Mouse (Mus musculus) CH12.LX (cell line): Measurements from ENCODE around the gene Folr1. TPM values are rescaled to one million over a fixed set of nuclear protein-coding genes. Genes with fewer than 3 reads are reported as not detected.

Source experiments
- DNase-seq: peaks from one replicate; pipeline ENCODE4 v3.0.0-alpha.2; 2013; ENCODE audit errors: extremely low read depth
- H3K27ac ChIP-seq: 2 replicates; pipeline ENCODE4 v1.5.1; 2012; ENCODE audit warnings: low read depth, mild to moderate bottlenecking, control low read depth, moderate library complexity; ENCODE audit not compliant: insufficient read depth
- H3K27me3 ChIP-seq: replicated peaks from 2 replicates; pipeline ENCODE3; 2012; ENCODE audit warnings: inconsistent platforms
- H3K36me3 ChIP-seq, 2 experiments: replicated peaks in 1 of 2; 2 replicates each; pipeline versions ENCODE3 to v1.6.1; 2012; ENCODE audit warnings: inconsistent platforms in 1 of 2, low read length in 1 of 2, mild to moderate bottlenecking in 1 of 2, mixed read lengths in 1 of 2, moderate library complexity in 1 of 2; ENCODE audit not compliant: control insufficient read depth in 1 of 2, insufficient read depth in 1 of 2
- H3K4me1 ChIP-seq, 2 experiments: 2 replicates each; pipeline ENCODE4 v1.6.1; 2012; ENCODE audit warnings: inconsistent platforms in 1 of 2, moderate library complexity in 1 of 2; ENCODE audit not compliant: insufficient read depth in 2 of 2, control insufficient read depth in 1 of 2
- H3K4me2 ChIP-seq: 2 replicates; pipeline ENCODE4 v1.6.1; 2012; ENCODE audit warnings: low read depth, mild to moderate bottlenecking, control low read depth; ENCODE audit not compliant: poor library complexity, insufficient read depth, severe bottlenecking
- H3K4me3 ChIP-seq, 3 experiments: fragments of 150-350 bp in 1 of 3; sonication (generic) in 1 of 3; replicated peaks in 1 of 3; 2 replicates each; pipeline versions ENCODE3 to v1.5.1; 2011 to 2012; ENCODE audit warnings: low read depth in 2 of 3, low read length in 2 of 3, mild to moderate bottlenecking in 2 of 3, moderate library complexity in 2 of 3, control low read depth in 1 of 3, improper control_type of control experiment in 1 of 3, inconsistent platforms in 1 of 3, mixed read lengths in 1 of 3; ENCODE audit not compliant: poor library complexity in 1 of 3
- H3K79me2 ChIP-seq: replicated peaks from 2 replicates; pipeline ENCODE4 v1.6.1; 2012; ENCODE audit warnings: mild to moderate bottlenecking, moderate library complexity; ENCODE audit not compliant: control insufficient read depth, poor library complexity, insufficient read depth, severe bottlenecking; ENCODE audit errors: extremely low read depth
- H3K9ac ChIP-seq: 2 replicates; pipeline ENCODE4 v1.6.1; 2012; ENCODE audit warnings: low read depth, mild to moderate bottlenecking, control low read depth, moderate library complexity; ENCODE audit not compliant: insufficient read depth
- H3K9me3 ChIP-seq: replicated peaks from 2 replicates; pipeline ENCODE3; 2012; ENCODE audit warnings: low read length, inconsistent platforms, mixed read lengths
- BHLHE40 ChIP-seq: IDR thresholded peaks from 2 replicates; pipeline ENCODE4 v1.6.1; 2011; ENCODE audit warnings: mild to moderate bottlenecking, low read depth, low read length, improper control_type of control experiment
- CHD2 ChIP-seq: IDR thresholded peaks from 2 replicates; pipeline ENCODE4 v1.6.1; 2011; ENCODE audit warnings: low read length, improper control_type of control experiment
- CTCF ChIP-seq, 2 experiments: IDR thresholded peaks in 1 of 2; conservative IDR thresholded peaks in 1 of 2; 2 replicates each; pipeline ENCODE4 v1.5.1; 2011 to 2012; ENCODE audit warnings: low read depth in 2 of 2, low read length in 2 of 2, improper control_type of control experiment in 1 of 2, inconsistent platforms in 1 of 2, mild to moderate bottlenecking in 1 of 2, moderate library complexity in 1 of 2
- E2F4 ChIP-seq: IDR thresholded peaks from 2 replicates; pipeline ENCODE4 v1.6.1; 2011; ENCODE audit warnings: low read depth, low read length, improper control_type of control experiment; ENCODE audit not compliant: insufficient replicate concordance
- ELF1 ChIP-seq: IDR thresholded peaks from 2 replicates; pipeline ENCODE4 v1.6.1; 2014; ENCODE audit warnings: low read depth, mild to moderate bottlenecking, inconsistent platforms, low read length, improper control_type of control experiment
- HCFC1 ChIP-seq: IDR thresholded peaks from 2 replicates; pipeline ENCODE4 v1.6.1; 2012; ENCODE audit warnings: low read depth, mild to moderate bottlenecking, inconsistent platforms, low read length, improper control_type of control experiment
- MAX ChIP-seq: IDR thresholded peaks from 2 replicates; pipeline ENCODE4 v1.6.1; 2011; ENCODE audit warnings: low read length, improper control_type of control experiment
- MAZ ChIP-seq: IDR thresholded peaks from 2 replicates; pipeline ENCODE4 v1.6.1; 2012; ENCODE audit warnings: low read depth, mild to moderate bottlenecking, inconsistent platforms, low read length, improper control_type of control experiment, moderate library complexity
- MEF2A ChIP-seq: IDR thresholded peaks from 2 replicates; pipeline ENCODE4 v1.6.1; 2014; ENCODE audit warnings: low read depth, mild to moderate bottlenecking, inconsistent platforms, low read length, improper control_type of control experiment, borderline replicate concordance
- MYC ChIP-seq: IDR thresholded peaks from 2 replicates; pipeline ENCODE4 v1.6.1; 2011; ENCODE audit warnings: low read depth, mild to moderate bottlenecking, improper control_type of control experiment, low read length
- PAX5 ChIP-seq: IDR thresholded peaks from 2 replicates; pipeline ENCODE4 v1.6.1; 2012; ENCODE audit warnings: low read length, inconsistent platforms, mixed read lengths
- RCOR1 ChIP-seq: conservative IDR thresholded peaks from 2 replicates; pipeline ENCODE4 v1.6.1; 2012; ENCODE audit warnings: low read depth, mild to moderate bottlenecking, inconsistent platforms, low read length, improper control_type of control experiment
- SIN3A ChIP-seq: IDR thresholded peaks from 2 replicates; pipeline ENCODE4 v1.6.1; 2012; ENCODE audit warnings: low read length, improper control_type of control experiment, inconsistent platforms
- USF1 ChIP-seq: IDR thresholded peaks from 2 replicates; pipeline ENCODE4 v1.6.1; 2014; ENCODE audit warnings: low read depth, mild to moderate bottlenecking, inconsistent platforms, low read length, improper control_type of control experiment
- USF2 ChIP-seq: conservative IDR thresholded peaks from 2 replicates; pipeline ENCODE4 v1.6.1; 2011; ENCODE audit warnings: low read depth, low read length, improper control_type of control experiment
- ZKSCAN1 ChIP-seq: IDR thresholded peaks from 2 replicates; pipeline ENCODE4 v1.6.1; 2012; ENCODE audit warnings: low read depth, inconsistent platforms, low read length, improper control_type of control experiment, borderline replicate concordance
- ZMIZ1 ChIP-seq: IDR thresholded peaks from 2 replicates; pipeline ENCODE4 v1.6.1; 2012; ENCODE audit warnings: low read depth, mild to moderate bottlenecking, inconsistent platforms, low read length, improper control_type of control experiment
- dilution Hi-C: fragments of 300-500 bp; cut with MboI; formaldehyde crosslinking; loops from 2 replicates; pipeline ENCODE4 v1.14.3; 2020; ENCODE audit warnings: low sequenced_read_pairs; ENCODE audit not compliant: extremely low pct_unique_long_range_greater_than_20kb, extremely low pct_ligation_motif_present
- in situ Hi-C: fragments of 300-500 bp; cut with MboI; formaldehyde crosslinking; loops from 3 replicates; pipeline ENCODE4 v1.14.3; 2019; ENCODE audit warnings: low sequenced_read_pairs, low pct_ligation_motif_present, low pct_unique_long_range_greater_than_20kb, mixed read lengths
- polyA plus RNA-seq: library from polyadenylated mRNA; unstranded; fragments of >175 nt; gene quantifications from 2 replicates; pipeline ENCODE4 v1.2.1, GENCODE M21; 2012; ENCODE audit warnings: low read depth; ENCODE audit not compliant: insufficient read length
- total RNA-seq, 2 experiments: library from RNA; depleted of rRNA; stranded (reverse); fragments of 300-350 nt in 1 of 2; fragments of >200 nt in 1 of 2; gene quantifications; 2 replicates each; pipeline ENCODE4 v1.2.3; 2012 to 2014

Gene Folr1
- total and polyA plus RNA-seq, 3 experiments, result 0.25 TPM; not detected in 2

DNA sequence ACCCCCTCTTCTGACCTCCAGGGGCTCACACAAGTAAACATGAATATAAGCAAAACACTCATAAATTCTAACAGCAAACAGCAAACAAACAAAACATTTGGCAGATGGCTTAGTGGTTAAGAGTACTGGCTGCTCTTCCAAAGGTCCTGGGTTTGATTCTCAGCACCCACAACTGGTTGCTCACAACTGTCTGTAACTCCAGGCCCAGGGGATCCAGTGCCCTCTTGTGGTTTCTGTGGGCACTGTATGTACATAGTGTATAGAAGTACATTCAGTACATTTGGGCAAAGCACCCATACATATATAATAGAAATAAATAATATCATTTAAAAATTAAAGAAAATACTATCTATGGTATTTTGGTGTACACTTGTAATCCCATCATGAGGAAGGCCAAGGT is 32.3 kb upstream of the Folr1 start:
- H3K36me3 ChIP-seq, result peaks cover 6 to 43% of the 10 kb centered on the region in 2 experiments
- 0 out of 4 replicates have a peak, but pooled peaks of 1 of the 2 experiments have one; percentile 16 for TF ChIP-seq CTCF (conservative IDR thresholded peaks at IDR 0.05 in 1 of 2, IDR thresholded peaks at IDR 0.05 in 1 of 2; ENCODE audit: low read depth in 2 of 2, low read length in 2 of 2)
- no peak for TF ChIP-seq MAX
- TF ChIP-seq ZMIZ1, result no peak
- no peak for TF ChIP-seq ZKSCAN1
- TF ChIP-seq PAX5, result no peak
- no peak for TF ChIP-seq CHD2
- TF ChIP-seq, all 38 proteins: peak for 1

DNA sequence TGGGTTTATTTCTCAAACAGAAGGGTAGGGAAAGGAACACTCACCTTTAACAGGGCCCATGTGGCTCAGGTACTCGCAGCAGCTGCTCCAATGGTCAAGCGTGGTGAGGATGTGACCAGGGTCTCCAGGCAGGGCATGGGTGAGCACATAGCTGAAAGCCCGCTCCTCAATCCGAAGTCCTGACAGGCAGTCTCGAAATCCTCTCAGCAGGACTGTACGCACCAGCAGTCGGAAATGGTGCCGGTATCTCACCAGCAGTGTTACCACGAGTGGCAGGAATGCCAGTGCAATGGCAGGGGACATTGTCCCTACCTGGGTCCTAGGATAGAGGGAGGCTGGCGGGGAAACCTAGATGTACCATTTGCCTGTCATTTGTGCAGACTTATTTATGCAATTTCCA is 31.4 kb upstream of the Folr1 start:
- H3K9ac ChIP-seq, result no peak overlapping the region
- TF ChIP-seq ZMIZ1 (no peak), HCFC1 (no peak), ZKSCAN1 (no peak), MEF2A (no peak), MYC (no peak), BHLHE40 (no peak), ELF1 (no peak), USF2 (no peak), RCOR1 (no peak), SIN3A (no peak), USF1 (no peak), MAZ (no peak), MAX (no peak), E2F4 (no peak)
- TF ChIP-seq, all 38 proteins: peak for 0
- Histone ChIP-seq H3K27me3 (no peaks in the 10 kb centered on the region), H3K27ac (no peak overlapping the region), H3K4me1 (peaks cover 11 to 42% of the 10 kb centered on the region in 2 experiments), H3K9me3 (peaks cover 6% of the 10 kb centered on the region), H3K4me3 (no peak overlapping the region), H3K79me2 (peaks cover 9% of the 10 kb centered on the region), H3K4me2 (no peak overlapping the region), H3K36me3 (peaks cover 6 to 45% of the 10 kb centered on the region in 2 experiments)
- DNase-seq, result no peak
- dilution Hi-C loops, result no loop called here
- in situ Hi-C loops, result no loop called here

More for the DNA sequence above, 32.3 kb upstream of the Folr1 start:
- no peak for DNase-seq
- no peak overlapping the region for H3K27ac ChIP-seq
- H3K4me1 ChIP-seq, result peaks cover 9 to 43% of the 10 kb centered on the region in 2 experiments
- H3K4me2 ChIP-seq, result no peak overlapping the region
- H3K79me2 ChIP-seq, result peaks cover 18% of the 10 kb centered on the region
- H3K4me3 ChIP-seq, result no peak overlapping the region
- H3K27me3 ChIP-seq, result no peaks in the 10 kb centered on the region
- dilution Hi-C loops (no loop called here), in situ Hi-C loops (no loop called here)
- peaks cover 6% of the 10 kb centered on the region for H3K9me3 ChIP-seq
- H3K9ac ChIP-seq, result no peak overlapping the region
